Mouse (Mus musculus) cortical plate, adult 2 months (tissue): Measurements from ENCODE around the gene Hk3.

Source experiments
- CTCF ChIP-seq: fragments of 200-500 bp; IDR thresholded peaks from 2 replicates; pipeline ENCODE4 v1.5.1; 2011; ENCODE audit warnings: mild to moderate bottlenecking, control low read depth, low read length; ENCODE audit not compliant: insufficient read depth; ENCODE audit errors: extremely low read depth
- POLR2A ChIP-seq: fragments of 200-500 bp; IDR thresholded peaks from 2 replicates; pipeline ENCODE4 v1.6.1; 2011; ENCODE audit warnings: mild to moderate bottlenecking, low read length, control low read depth; ENCODE audit not compliant: insufficient read depth; ENCODE audit errors: extremely low read depth

GRCm38 (mm10) chr13:55017898-55018599, 3.1 kb downstream of the Hk3 start:
- TF ChIP-seq POLR2A (no peak), CTCF (no peak)
